Mouse (Mus musculus) left cerebral cortex, adult 9 months (tissue): ENCODE measurements at regions not wholly inside any gene's neighbourhood (a gene's known extent, or its start where the extent isn't known, plus 50 kb on each side); places are given as distances from the start of the nearest gene placed in this dataset.

Experiments
- DNase-seq, 2 experiments: peaks; one replicate each; pipeline ENCODE4 v3.0.0; 2022; ENCODE audit warnings: low spot score in 2 of 2

DNA sequence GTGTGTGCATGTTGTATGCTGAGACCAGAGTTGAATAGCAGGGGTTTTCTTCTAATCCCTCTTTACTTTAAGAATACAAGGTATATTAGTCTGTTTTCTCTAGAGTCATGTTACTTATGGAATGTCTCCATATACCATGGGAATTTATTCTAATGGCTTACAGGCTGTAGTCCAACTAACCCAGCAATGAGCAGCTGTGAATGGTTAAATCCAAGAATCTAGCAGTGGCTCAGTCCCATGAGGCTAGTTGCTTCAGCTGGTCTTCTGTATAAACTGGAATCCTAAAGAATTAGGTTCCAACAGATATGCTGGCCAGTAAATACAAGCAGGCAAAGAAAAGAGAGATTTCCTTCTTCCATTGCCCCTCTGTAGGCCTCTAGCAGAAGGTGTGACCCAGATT is 99.7 kb upstream of the Hs6st1 start:
- no peak for DNase-seq

DNA sequence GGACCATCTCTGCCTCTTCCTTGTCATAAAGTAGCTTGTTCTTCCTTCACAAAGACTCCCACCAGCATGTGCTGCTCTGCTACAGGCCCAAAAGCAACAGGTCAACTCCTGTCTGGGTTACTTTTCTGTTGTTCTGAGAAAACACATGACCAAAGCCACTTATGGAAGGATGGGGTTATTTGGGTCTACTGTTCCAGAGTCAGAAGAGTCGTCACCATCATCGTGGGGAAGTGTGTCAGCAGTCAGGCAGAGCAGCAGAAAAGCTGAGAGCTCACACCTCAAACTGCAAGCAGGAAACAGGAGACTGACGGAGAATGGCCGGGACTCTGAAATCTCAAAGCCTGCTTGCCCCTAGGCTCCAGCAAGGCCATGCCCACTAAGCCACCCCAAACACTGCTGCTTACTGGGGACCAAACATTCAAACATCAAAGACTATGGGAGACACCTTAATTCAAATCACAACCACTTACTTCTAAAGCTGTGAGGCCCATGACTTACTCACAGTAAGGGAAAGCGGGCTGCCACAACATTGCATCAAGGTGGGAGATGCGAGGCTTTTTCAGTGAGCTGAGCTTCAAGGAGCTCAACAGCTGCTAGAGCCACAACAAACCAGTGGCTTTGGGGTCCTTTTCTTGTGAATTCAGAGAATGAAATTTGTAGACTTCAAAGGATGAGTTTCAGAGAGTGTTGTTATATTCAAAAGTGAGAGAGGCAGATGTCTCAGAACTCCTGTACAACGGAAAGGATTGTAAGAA is 96.6 kb upstream of the Hs6st1 start:
- no peak for DNase-seq

DNA sequence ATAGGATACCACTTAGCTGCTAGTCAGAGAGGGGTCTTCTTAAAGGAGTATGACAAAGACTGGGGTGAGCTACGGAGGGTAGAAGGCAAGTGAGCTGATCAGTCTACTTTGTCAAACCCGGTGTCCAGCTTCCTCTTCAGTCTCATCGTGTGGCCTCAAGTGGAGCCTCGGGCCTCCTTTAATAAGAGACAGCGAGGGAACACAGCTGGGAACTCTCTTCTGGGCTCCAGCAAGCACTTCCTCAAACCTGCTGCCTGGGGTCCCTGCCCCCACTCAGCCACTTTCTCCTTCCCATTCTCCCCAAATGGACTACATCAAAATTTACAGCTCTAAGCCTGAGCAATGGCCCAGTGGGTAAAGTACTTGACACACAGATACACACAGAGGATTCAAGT is 96.0 kb upstream of the Hs6st1 start:
- no peak for DNase-seq

DNA sequence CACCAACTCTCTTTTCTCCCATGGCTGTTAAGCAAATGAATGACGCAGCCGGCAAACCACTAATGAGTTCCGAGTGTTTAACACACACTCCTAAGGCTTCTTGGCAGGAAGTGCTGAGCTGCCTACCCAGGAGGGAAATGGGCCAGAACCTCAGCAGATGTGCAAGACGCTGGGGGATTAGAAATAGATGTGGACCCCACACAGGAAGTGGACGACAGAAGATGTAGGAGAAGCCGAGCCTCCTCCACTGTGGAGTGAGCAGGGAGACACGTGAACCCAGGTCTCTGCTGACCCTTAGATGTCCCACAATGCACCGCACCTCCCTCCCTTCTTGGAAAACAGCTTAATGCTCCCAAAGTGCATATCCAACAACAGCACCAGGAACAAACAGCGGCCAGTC is 94.8 kb upstream of the Hs6st1 start:
- no peak for DNase-seq

DNA sequence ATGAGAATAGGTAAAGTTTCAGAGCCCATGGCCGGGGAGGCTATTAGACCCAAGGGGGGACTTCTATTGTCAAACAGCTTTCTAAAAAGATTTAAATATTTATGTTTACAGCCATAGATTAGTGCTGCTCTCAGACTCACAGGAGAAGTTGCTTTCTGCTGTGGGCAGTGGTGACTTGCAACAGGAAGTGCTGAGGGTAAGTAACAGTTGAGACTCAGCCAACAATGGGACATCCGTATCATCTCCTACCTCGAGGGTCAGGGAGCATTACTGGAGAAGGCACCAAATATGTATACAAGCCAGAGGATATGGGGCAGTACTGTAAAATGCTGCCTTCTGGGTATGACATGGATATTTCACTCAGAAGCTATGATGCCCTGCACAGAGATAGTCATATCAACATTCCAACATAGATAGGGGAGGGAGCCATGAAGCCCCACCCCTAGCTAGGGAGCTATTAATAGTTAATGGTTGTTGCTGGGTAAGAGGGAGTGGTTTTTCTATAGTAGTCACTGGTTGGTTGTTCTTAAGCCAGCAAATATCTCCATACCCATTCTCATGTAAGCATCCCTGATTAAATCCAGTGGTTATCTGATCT is 92.5 kb upstream of the Hs6st1 start:
- no peak for DNase-seq

DNA sequence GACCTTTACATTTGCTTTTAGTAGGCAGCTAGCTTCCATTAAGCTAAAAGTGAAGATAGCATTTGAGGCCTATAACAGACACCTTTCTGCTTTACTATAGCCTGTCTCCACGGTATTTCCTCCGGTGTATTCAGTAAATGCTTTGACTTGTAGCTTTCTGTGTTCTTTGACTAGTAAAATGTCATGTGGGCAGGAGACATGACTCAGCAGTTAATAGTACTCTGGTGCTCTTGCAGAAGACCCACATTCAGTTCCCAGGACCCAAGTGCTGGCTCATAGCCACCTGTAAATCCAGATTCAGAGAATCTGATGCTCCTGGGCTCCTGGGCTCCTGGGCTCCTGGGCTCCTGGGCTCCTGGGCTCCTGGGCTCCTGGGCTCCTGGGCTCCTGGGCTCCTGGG is 91.7 kb upstream of the Hs6st1 start:
- DNase-seq, result no peak

DNA sequence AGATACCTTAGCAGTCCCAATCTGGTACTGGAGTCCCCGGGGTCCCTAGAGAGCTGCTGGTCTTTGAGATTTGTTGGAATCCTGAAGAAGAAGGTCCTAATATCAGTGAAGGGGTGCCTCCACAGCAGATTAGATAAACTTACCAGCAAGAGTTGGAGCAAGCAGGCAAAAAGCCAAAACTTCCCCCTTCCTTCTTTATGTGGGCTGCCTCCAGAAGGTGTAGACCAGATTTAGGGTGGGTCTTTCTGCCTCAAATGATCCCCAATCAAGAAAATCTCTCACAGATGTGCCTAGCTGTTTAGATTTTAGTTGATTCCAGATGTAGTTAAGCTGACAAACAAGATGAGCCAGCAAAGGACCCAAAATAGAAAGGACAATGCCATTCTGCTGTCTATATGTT is 90.1 kb upstream of the Hs6st1 start:
- DNase-seq, result no peak

DNA sequence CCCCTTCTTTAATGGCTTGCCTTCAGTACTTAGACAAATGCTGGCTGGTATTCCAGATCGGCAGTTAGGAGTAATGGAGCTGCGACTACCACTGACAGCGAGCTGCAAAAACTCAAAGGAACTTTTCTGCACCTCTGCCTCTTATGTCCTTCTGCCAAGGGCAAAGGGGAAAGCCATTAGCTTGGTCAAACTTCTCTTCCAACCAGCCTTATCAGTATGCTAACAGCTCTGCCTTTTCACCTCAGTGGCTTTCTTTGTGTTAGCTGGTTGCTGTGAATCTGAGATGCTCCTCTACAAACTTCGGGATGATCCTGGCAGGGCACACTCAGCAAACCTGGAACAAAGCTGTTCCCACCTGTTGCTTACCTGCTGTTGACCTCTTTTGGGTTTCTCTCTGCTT is 89.4 kb upstream of the Hs6st1 start:
- no peak for DNase-seq

DNA sequence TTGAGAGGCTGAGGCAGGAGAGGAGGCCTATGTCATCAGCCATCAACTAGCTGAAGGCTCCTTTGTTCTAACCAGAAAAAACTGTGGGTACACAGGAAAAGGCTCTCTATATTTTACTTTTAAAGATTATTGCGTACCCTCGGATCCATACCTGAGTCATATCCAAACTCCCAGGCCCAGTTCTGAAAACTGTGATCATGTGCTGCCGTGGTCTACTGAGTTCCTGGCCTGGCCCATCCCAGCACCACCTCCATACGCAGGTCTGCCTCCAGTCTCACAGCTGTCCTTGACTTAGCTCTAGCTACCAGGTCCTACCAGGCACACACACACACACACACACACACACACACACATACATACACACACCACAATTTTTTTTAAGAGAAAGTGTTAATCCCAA is 87.0 kb upstream of the Hs6st1 start:
- no peak for DNase-seq

DNA sequence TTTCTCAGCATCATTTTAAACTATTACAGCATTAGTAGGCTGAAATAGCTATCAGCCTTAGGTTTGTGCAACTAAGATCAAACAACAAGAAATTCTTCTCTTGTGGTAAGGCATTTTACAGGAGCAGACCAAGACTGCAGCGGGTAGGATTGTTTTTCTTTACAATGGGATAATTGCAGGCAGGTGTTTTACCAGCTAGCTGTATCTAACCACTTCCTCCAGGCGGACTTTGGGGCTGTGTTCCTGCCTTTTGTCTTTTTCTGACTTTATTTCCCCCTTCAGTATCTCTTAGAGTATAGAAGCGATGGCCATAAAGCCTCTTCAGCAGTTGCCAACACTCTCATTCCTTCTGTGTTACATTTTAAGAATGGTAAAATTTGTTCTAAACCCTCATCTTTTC is 84.8 kb upstream of the Hs6st1 start:
- DNase-seq, result no peak

DNA sequence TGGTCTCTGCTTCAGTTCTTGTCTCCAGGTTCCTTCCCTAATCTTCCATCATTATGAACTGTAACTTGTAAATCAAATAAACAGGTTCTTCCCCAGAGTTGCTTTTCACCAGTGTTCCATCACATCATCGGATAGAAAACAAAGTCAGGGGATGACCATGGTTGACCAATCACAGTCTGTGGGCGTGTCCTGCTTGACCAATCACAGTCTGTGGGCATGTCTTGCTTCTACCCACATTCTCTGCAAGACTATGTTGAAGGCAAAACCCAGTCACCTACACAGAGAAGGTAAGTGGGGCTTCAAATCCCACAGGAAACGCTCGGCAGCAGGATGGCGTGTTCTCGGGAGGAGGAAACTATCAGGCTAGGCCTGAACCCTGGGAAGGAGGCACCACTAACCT is 82.9 kb upstream of the Hs6st1 start:
- no peak for DNase-seq

DNA sequence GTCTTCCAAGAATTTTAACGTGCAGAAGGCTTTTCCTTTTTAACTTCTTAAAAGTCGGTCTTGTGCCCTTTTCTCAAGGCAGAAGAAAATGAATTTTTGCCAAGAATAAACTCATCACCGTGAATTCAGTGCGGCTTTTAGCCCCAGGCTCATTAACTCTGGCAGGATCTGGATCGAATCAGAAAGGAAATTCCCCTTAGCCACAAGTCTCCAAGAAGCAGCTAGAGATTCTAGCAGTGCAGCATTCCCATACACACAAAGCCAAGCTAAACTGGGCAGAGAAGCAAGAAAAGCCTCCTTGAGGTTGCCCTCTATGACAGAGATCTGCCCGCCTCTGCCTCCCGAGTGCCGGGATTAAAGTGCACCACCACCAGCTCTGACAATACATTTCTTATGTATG is 81.5 kb upstream of the Hs6st1 start:
- no peak for DNase-seq

DNA sequence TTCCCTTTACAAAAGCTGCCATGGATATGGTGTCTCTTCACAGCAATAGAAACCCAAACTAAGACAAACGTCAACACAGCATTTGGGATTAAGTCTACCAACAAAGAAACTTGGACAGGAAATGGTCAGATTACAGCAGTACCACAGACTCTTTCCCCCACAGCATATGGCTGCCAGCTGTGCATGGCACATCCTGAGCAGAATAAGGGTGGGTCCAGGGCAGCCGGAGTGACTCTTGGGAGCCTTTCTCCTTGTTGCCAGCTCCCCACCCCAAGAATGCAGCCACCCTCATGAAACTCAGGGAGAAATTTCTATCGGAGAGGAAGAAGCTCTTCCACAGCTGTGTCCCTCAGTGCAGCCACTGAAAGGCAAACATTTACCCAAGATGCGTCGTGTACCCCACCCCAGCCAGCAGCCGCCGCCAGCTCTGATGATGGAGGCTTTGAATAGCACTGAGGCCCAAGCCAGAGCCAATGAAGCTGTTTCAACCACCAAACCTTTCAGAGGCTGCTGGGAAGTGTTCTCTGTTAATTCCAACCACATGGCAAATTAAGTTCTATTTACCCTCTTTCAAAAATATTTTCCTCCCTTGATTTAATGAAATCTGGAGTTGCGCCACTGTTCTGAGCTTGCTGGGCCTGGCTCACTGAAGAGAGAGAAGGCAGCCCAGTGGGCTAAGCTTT is 75.8 kb upstream of the Hs6st1 start:
- DNase-seq, result no peak

DNA sequence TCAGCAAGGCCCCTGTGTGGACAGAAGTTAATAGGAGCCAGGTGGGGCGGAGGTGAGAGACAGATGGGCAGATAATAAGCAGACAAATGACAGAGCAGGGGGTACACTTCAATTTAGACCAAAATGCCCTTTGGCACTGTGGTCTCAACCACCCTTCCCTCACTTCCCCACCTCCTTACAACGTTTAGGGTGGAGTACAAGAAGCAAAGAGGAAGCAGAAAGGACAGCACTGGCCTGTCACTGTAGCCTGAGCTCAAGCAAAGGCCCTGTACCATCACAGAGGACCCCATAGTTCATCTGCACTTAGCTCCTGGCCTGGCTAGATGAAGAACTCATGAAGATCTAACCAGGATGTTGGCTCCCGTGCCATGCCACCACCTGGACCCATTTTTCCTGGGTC is 75.3 kb upstream of the Hs6st1 start:
- DNase-seq, result no peak

DNA sequence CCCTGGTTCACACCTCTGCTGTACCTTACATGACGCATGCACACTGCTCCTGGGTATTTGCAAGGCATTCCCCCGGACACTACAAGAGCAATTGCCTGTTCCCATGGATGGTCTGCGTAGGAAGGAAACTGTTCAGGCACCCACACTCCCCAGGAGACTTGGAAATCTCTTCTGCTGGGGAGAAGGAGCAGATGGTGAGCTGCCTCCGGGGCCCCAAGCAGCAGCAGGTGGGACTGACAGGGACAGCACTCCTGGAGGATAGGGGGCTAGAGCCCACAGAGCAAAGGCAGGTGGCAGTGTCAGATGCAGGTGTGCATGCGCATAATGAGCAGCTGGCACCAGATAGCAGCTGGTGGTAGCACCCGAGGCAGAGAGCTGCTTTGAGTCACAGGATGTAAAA is 72.5 kb upstream of the Hs6st1 start:
- DNase-seq, result peak; percentile 31 to 74

DNA sequence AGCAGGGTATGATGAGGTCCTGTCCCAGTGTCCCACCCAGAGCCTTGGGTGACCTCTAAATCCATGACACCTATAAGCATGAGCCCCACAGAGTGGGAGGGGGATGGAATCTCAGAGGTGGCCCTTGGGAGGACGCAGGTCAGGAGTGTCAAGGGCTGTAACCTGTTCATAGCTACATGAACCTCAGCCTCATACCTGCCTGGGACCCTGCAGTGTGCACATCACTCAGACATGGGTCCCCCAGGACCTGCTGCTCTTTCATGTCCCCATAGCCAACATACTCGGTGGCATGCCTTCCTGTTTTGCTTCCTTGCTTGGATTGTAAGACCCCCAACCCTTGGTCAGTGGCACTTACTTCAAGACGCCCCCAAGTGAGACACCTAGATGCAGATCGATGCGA is 66.9 kb upstream of the Hs6st1 start:
- DNase-seq, result no peak

DNA sequence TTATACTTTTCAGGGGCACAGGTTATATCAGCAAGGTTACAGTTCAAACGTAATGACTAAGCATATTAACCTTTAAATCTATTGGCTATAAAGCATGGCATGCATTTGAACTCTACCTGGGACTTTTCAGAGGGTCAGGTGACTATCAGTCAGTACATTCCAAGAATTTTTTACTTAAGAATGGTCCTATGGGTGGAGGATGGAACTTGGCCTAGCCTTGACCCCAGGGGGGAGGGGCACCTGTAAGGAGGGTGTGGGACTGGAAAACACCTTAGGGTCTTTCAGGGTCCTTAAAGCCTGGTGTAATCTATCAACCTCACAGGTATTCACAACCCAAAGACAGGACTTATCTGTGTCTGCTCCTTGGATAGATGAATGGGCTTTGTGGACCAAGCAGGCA is 66.4 kb upstream of the Hs6st1 start:
- no peak for DNase-seq

DNA sequence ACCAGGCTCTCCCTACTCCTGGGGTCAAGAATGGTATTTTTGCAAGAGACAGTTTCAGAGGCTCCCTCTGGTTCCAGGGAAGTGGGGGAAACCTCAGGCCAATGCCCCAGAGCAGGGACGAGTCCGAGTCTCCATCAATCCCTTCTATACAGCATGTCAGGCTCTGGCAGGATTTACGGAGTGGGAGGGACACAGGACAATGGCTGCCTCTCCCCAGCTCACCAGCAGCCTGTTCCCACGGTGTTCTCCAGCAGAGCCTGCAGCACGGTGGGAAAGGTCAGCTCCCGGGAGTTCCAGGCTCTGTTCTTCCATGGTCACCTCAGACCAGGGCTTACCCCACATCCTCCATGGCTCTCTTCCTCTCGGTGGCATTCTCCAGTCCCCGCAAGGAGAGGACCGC is 64.6 kb upstream of the Hs6st1 start:
- DNase-seq, result no peak

DNA sequence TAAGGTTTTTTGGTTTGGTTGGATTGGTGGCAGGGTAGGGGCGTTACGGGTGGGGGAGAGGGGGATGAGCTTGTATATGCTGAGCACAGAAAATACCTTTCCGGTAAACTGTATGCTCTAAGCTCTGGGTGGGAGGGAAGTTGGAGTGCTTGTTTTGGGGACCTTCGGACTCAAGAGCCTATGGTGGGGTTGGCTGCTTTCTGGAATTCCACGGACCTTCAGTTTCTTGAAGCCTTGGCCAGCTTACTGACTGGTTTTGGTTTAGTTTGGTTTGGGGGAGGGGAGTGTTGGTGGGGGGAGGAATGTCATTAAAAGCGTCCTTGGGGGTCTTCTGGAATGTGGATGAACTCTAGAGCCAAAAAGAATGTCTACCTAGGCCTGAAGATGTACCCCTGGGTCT is 59.6 kb upstream of the Hs6st1 start:
- no peak for DNase-seq

DNA sequence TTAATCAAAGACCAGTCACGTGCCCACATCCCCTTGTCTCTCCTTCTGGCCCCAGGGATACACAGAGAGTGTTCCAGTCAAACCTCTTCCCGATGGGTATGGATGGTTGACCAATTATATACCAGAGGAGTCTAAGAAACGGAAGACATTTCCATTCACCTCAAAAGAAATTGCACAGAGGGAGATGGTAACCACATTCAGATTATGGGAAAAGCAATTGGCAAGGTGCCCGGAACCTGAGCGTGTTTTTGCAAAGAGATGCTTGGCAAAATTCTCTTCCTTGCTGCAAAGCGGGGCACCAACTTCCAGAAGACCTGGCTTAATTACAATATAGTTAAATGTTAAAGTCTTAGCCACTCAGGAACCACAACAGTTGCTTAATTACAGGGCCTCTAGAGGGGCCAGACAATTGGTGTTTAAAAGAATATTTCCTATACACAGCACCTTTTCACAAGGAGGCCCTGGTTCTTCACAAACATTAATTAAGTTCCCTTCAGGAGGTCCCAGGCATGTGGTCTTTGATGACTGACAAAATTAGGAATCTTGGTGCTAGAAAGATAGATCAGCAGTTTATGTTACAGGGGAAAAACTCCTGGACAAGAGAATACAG is 59.1 kb upstream of the Hs6st1 start:
- peak in 1 of 2 experiments; percentile 73 for DNase-seq

DNA sequence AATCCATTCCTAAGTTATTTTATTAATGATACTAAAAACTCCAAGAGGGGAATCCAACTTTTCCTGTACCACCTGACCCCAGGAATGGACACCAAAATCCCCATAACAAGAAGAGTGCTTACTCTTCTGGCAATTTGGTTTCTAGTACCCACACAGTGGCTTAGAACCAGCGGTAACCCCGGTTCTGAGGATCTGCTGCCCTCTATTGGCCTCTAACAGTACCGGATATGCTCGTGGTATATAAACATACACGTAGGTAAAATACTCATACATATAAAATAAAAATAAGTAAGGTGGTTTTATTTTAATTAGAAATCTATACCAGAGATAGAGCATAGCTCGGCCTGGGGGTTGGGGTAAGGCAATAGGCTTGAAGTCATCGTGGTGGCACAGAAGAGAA is 58.0 kb upstream of the Hs6st1 start:
- DNase-seq, result no peak

DNA sequence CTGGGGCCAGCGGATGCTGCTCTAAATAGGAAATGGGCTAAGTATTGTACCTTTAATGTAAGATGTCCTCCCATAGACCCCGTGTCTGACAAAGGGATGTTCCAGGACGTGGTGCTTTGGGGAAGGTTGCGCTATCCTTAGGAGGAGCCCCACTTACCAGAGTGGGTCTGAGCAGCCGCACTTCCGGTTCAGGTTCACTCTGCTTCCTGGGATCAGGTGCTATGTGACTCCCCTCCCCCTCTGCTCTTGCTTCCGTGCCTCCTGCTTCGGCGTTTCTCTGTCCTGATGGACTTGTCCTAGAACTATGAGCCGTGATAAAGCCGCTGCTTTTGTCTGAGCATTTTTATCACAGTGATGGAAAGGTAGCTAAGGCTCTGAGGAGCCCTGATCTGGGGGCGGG is 57.4 kb upstream of the Hs6st1 start:
- no peak for DNase-seq
